Mouse (Mus musculus): ENCODE results near the gene Ptpn13. TPM values are rescaled to one million over a fixed set of nuclear protein-coding genes. Genes with fewer than 3 reads are reported as not detected.

The Ptpn13 gene
- total and polyA plus RNA-seq, 3 experiments: 15.1 to 43.6 (median 15.5) TPM

- Histone ChIP-seq H3K4me3 (ENCODE audit: control insufficient read depth in 1 of 2, insufficient read depth in 1 of 2, low read depth in 2 of 2, low read length in 2 of 2) (no peak overlapping the region), H3K9me3 (replicated peaks; ENCODE audit: insufficient read depth, low read length) (no peaks in the 10 kb centered on the region), H3K79me2 (ENCODE audit: control insufficient read depth, insufficient read depth, low read length, poor library complexity) (no peaks in the 10 kb centered on the region), H3K27ac (ENCODE audit: control insufficient read depth, low read depth, low read length) (no peak overlapping the region), H3K4me1 (ENCODE audit: control insufficient read depth in 1 of 2, insufficient read depth in 2 of 2, low read length in 2 of 2) (no peaks in the 10 kb centered on the region; a peak in 1 of 4 replicates), H3K27me3 (ENCODE audit: control insufficient read depth in 1 of 2, insufficient read depth in 2 of 2, low read length in 2 of 2) (no peaks in the 10 kb centered on the region; a peak in 1 of 4 replicates), H3K9ac (ENCODE audit: control insufficient read depth, low read depth, low read length, poor library complexity, severe bottlenecking) (no peak overlapping the region), H3K36me3 (ENCODE audit: control insufficient read depth in 1 of 2, insufficient read depth in 2 of 2, low read length in 2 of 2) (no peaks in the 10 kb centered on the region)
- DNase-seq (ENCODE audit: low read depth, low spot score): no peak
- TF ChIP-seq CHD1 (IDR thresholded peaks at IDR 0.05; ENCODE audit: low read depth, low read length): no peak
- no peak for TF ChIP-seq KAT2A (conservative IDR thresholded peaks at IDR 0.05; ENCODE audit: low read depth, low read length)
- no peak for TF ChIP-seq USF1 (IDR thresholded peaks at IDR 0.05; ENCODE audit: low read depth, low read length)
These were observed 27.6 kb upstream of the Ptpn13 start for GRCm38 (mm10) chr5:103397429-103397828.

GRCm38 (mm10) chr5:103404213-103404968 lies 20.6 kb upstream of the Ptpn13 start:
- no peaks in the 10 kb centered on the region for H3K36me3 ChIP-seq (ENCODE audit: control insufficient read depth in 1 of 2, insufficient read depth in 2 of 2, low read length in 2 of 2)
- H3K9ac ChIP-seq (ENCODE audit: control insufficient read depth, low read depth, low read length, poor library complexity, severe bottlenecking): no peak overlapping the region
- DNase-seq (ENCODE audit: low read depth, low spot score): no peak
- no peaks in the 10 kb centered on the region for H3K27me3 ChIP-seq (ENCODE audit: control insufficient read depth in 1 of 2, insufficient read depth in 2 of 2, low read length in 2 of 2)
- H3K79me2 ChIP-seq (ENCODE audit: control insufficient read depth, insufficient read depth, low read length, poor library complexity): no peaks in the 10 kb centered on the region
- H3K4me1 ChIP-seq (ENCODE audit: control insufficient read depth in 1 of 2, insufficient read depth in 2 of 2, low read length in 2 of 2): no peaks in the 10 kb centered on the region
- no peaks in the 10 kb centered on the region for H3K9me3 ChIP-seq (replicated peaks; ENCODE audit: insufficient read depth, low read length)
- no peak overlapping the region for H3K27ac ChIP-seq (ENCODE audit: control insufficient read depth, low read depth, low read length)
- no peak overlapping the region for H3K4me3 ChIP-seq (ENCODE audit: control insufficient read depth in 1 of 2, insufficient read depth in 1 of 2, low read depth in 2 of 2, low read length in 2 of 2)
- TF ChIP-seq POLR2A (IDR thresholded peaks at IDR 0.05; ENCODE audit: control insufficient read depth in 1 of 2, insufficient read depth in 1 of 2, low read depth in 1 of 2, low read length in 2 of 2, poor library complexity in 1 of 2) (no peak), UBTF (IDR thresholded peaks at IDR 0.05; ENCODE audit: borderline replicate concordance, insufficient read depth, low read depth, low read length) (no peak), GATA1 (IDR thresholded peaks at IDR 0.05; ENCODE audit: low read depth, low read length) (no peak), TBP (IDR thresholded peaks at IDR 0.05; ENCODE audit: low read depth, low read length) (no peak), POLR2AphosphoS2 (IDR thresholded peaks at IDR 0.05; ENCODE audit: low read length) (no peak), MAFK (IDR thresholded peaks at IDR 0.05; ENCODE audit: borderline replicate concordance, low read depth, low read length) (no peak), NELFE (IDR thresholded peaks at IDR 0.05; ENCODE audit: low read depth, low read length) (no peak), ZKSCAN1 (IDR thresholded peaks at IDR 0.05; ENCODE audit: low read depth, low read length) (no peak)

DNA sequence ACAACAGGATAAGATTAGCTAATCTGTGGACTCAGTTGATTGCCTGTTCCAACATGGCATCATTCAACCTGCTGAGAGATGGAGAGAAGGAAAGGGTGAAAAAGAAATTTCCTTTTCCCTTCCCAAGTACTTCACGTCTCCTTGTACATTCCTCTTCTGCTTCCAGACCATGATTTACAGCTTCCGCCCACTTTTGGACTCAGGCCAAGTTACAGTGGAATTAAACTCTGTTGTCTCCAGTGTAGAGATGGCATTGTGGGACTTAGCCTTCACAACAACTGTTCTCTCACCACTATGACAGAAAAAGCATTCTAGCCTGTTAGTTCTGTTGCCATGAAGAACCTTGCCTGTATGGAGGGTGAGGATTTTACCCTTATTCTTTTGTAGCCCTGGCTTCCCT lies 19.1 kb upstream of the Ptpn13 start:
- no peak for DNase-seq (ENCODE audit: low read depth, low spot score)
- no peaks in the 10 kb centered on the region for H3K27me3 ChIP-seq (ENCODE audit: control insufficient read depth in 1 of 2, insufficient read depth in 2 of 2, low read length in 2 of 2)
- no peaks in the 10 kb centered on the region for H3K4me1 ChIP-seq (ENCODE audit: control insufficient read depth in 1 of 2, insufficient read depth in 2 of 2, low read length in 2 of 2)
- H3K79me2 ChIP-seq (ENCODE audit: control insufficient read depth, insufficient read depth, low read length, poor library complexity): no peaks in the 10 kb centered on the region
- no peaks in the 10 kb centered on the region for H3K9me3 ChIP-seq (replicated peaks; ENCODE audit: insufficient read depth, low read length)
- H3K9ac ChIP-seq (ENCODE audit: control insufficient read depth, low read depth, low read length, poor library complexity, severe bottlenecking): no peak overlapping the region
- no peak overlapping the region for H3K27ac ChIP-seq (ENCODE audit: control insufficient read depth, low read depth, low read length)
- no peak for TF ChIP-seq ZKSCAN1 (IDR thresholded peaks at IDR 0.05; ENCODE audit: low read depth, low read length)
- no peak for TF ChIP-seq MAX (IDR thresholded peaks at IDR 0.05; ENCODE audit: low read length)
- TF ChIP-seq NELFE (IDR thresholded peaks at IDR 0.05; ENCODE audit: low read depth, low read length): no peak
- no peak for TF ChIP-seq USF2 (IDR thresholded peaks at IDR 0.05; ENCODE audit: borderline replicate concordance in 1 of 2, insufficient read depth in 1 of 2, low read depth in 1 of 2, low read length in 2 of 2)
- TF ChIP-seq E2F4 (IDR thresholded peaks at IDR 0.05; ENCODE audit: borderline replicate concordance, low read depth, low read length): no peak
- no peak for TF ChIP-seq JUND (IDR thresholded peaks at IDR 0.05; ENCODE audit: low read depth, low read length)
- H3K4me3 ChIP-seq (ENCODE audit: control insufficient read depth in 1 of 2, insufficient read depth in 1 of 2, low read depth in 2 of 2, low read length in 2 of 2): no peak overlapping the region
- no peaks in the 10 kb centered on the region for H3K36me3 ChIP-seq (ENCODE audit: control insufficient read depth in 1 of 2, insufficient read depth in 2 of 2, low read length in 2 of 2)

Data from MEL (cell line).